Mouse (Mus musculus) heart, embryonic 13.5 days (tissue): ENCODE measurements around the gene Arrb1. TPM values are rescaled to one million over a fixed set of nuclear protein-coding genes. Genes with fewer than 3 reads are reported as not detected.
A peak's percentile ranks its signal among the peaks of the same experiment; 100 is the strongest.

ENCODE experiments used
- ATAC-seq: fragments of 200-750 bp; cut with Nextera tagmentation; 2 replicates; pipeline ENCODE4 v1.8.0; 2017; ENCODE audit warnings: moderate TSS enrichment; ENCODE audit not compliant: insufficient number of reproducible peaks, low FRiP score, low TSS enrichment; ENCODE audit errors: extremely low read depth
- H3K27ac ChIP-seq: fragments of 300-500 bp; sonication (generic); replicated peaks from 2 replicates; pipeline ENCODE4 v1.5.1; 2015; ENCODE audit warnings: moderate library complexity, mild to moderate bottlenecking, inconsistent platforms
- H3K27me3 ChIP-seq: fragments of 300-500 bp; sonication (generic); replicated peaks from 2 replicates; pipeline ENCODE4 v1.6.1; 2015; ENCODE audit warnings: mild to moderate bottlenecking, inconsistent platforms
- H3K36me3 ChIP-seq: fragments of 300-500 bp; sonication (generic); 2 replicates; pipeline ENCODE4 v1.6.1; 2015; ENCODE audit warnings: mild to moderate bottlenecking, inconsistent platforms
- H3K4me1 ChIP-seq: fragments of 300-500 bp; sonication (generic); 2 replicates; pipeline ENCODE4 v1.6.1; 2015; ENCODE audit warnings: inconsistent platforms
- H3K4me2 ChIP-seq: fragments of 300-500 bp; sonication (generic); 2 replicates; pipeline ENCODE4 v1.6.1; 2015; ENCODE audit warnings: inconsistent platforms, mild to moderate bottlenecking, moderate library complexity
- H3K4me3 ChIP-seq: fragments of 300-500 bp; sonication (generic); 2 replicates; pipeline ENCODE4 v1.5.1; 2015; ENCODE audit warnings: moderate library complexity, mild to moderate bottlenecking, inconsistent platforms
- H3K9ac ChIP-seq: fragments of 300-500 bp; sonication (generic); 2 replicates; pipeline ENCODE4 v1.6.1; 2015; ENCODE audit warnings: inconsistent platforms, mild to moderate bottlenecking, moderate library complexity
- H3K9me3 ChIP-seq: fragments of 300-500 bp; sonication (generic); 2 replicates; pipeline ENCODE4 v1.6.1; 2016; ENCODE audit warnings: inconsistent platforms
- WGBS: fragments of 180-500 bp; shearing (Covaris S2); methylation state at CpG from one replicate; pipeline ENCODE4 v1.1.7; 2015; ENCODE audit warnings: mixed read lengths; 5-methylcytosine and 5-hydroxymethylcytosine counted together
- polyA plus RNA-seq: library from polyadenylated mRNA; unstranded; fragments of >200 nt; fragmentation: Nextera tagmentation; extraction: Ambion mirVana; gene quantifications from 2 replicates; pipeline ENCODE4 v1.2.1, GENCODE M21; 2015

The Arrb1 gene
- polyA plus RNA-seq, 1 experiment from 2014 or later: 6.8 TPM

- no peak; the same call in 1 of the 2 replicates for ATAC-seq
- H3K27me3 ChIP-seq: peaks cover 13% of the 10 kb centered on the region
- peak overlapping the region; percentile 37; the same call in 1 of the 2 replicates for H3K27ac ChIP-seq
- 27% methylated on average over 6 of the region's 6 CpGs for WGBS
- 0 out of 2 replicates have a peak overlapping the region, but pooled peaks have one; percentile 27 for H3K4me2 ChIP-seq
- H3K4me1 ChIP-seq: peaks cover 27% of the 10 kb centered on the region
- H3K9me3 ChIP-seq: no peaks in the 10 kb centered on the region
- no peak overlapping the region for H3K4me3 ChIP-seq
- H3K36me3 ChIP-seq: peaks cover 9% of the 10 kb centered on the region
- no peak overlapping the region for H3K9ac ChIP-seq
Measured at GRCm38 (mm10) chr7:99580247-99580646, 45.0 kb downstream of the Arrb1 start.

GRCm38 (mm10) chr7:99582306-99582705, 47.0 kb downstream of the Arrb1 start:
- 48% methylated on average over 7 of the region's 7 CpGs for WGBS
- no peak for ATAC-seq
- no peak overlapping the region for H3K4me2 ChIP-seq

GRCm38 (mm10) chr7:99582867-99583266, 47.6 kb downstream of the Arrb1 start:
- Histone ChIP-seq H3K4me2 (no peak overlapping the region), H3K9me3 (no peaks in the 10 kb centered on the region), H3K9ac (no peak overlapping the region), H3K4me3 (no peak overlapping the region), H3K27ac (no peak overlapping the region), H3K4me1 (peaks cover 27% of the 10 kb centered on the region), H3K36me3 (peaks cover 21% of the 10 kb centered on the region), H3K27me3 (peaks cover 13% of the 10 kb centered on the region)
- no peak for ATAC-seq
- WGBS: 56% methylated on average over 4 of the region's 4 CpGs

More at GRCm38 (mm10) chr7:99582306-99582705, 47.0 kb downstream of the Arrb1 start:
- peaks cover 13% of the 10 kb centered on the region for H3K27me3 ChIP-seq
- H3K9ac ChIP-seq: no peak overlapping the region
- no peak overlapping the region for H3K27ac ChIP-seq
- H3K36me3 ChIP-seq: peaks cover 20% of the 10 kb centered on the region
- H3K9me3 ChIP-seq: no peaks in the 10 kb centered on the region
- H3K4me3 ChIP-seq: no peak overlapping the region
- H3K4me1 ChIP-seq: peaks cover 27% of the 10 kb centered on the region

- no peak overlapping the region for H3K9ac ChIP-seq
- peaks cover 28% of the 10 kb centered on the region for H3K36me3 ChIP-seq
- peaks cover 13% of the 10 kb centered on the region for H3K27me3 ChIP-seq
- WGBS: 65% methylated on average over 5 of the region's 5 CpGs
- H3K4me2 ChIP-seq: no peak overlapping the region
- no peak overlapping the region for H3K4me3 ChIP-seq
- H3K27ac ChIP-seq: no peak overlapping the region
- ATAC-seq: no peak
- H3K9me3 ChIP-seq: no peaks in the 10 kb centered on the region
- H3K4me1 ChIP-seq: peaks cover 27% of the 10 kb centered on the region
Measured at GRCm38 (mm10) chr7:99583625-99584024, 48.4 kb downstream of the Arrb1 start.

- peaks cover 43% of the 10 kb centered on the region for H3K36me3 ChIP-seq
- no peak overlapping the region for H3K9ac ChIP-seq
- no peak overlapping the region for H3K27ac ChIP-seq
- ATAC-seq: no peak
- no peaks in the 10 kb centered on the region for H3K9me3 ChIP-seq
- no peaks in the 10 kb centered on the region for H3K27me3 ChIP-seq
- 90% methylated on average over 8 of the region's 8 CpGs for WGBS
- no peak overlapping the region for H3K4me3 ChIP-seq
- H3K4me2 ChIP-seq: no peak overlapping the region
- peaks cover 13% of the 10 kb centered on the region; the same call in 1 of the 2 replicates for H3K4me1 ChIP-seq
Measured at GRCm38 (mm10) chr7:99585976-99586375, 50.7 kb downstream of the Arrb1 start.

DNA sequence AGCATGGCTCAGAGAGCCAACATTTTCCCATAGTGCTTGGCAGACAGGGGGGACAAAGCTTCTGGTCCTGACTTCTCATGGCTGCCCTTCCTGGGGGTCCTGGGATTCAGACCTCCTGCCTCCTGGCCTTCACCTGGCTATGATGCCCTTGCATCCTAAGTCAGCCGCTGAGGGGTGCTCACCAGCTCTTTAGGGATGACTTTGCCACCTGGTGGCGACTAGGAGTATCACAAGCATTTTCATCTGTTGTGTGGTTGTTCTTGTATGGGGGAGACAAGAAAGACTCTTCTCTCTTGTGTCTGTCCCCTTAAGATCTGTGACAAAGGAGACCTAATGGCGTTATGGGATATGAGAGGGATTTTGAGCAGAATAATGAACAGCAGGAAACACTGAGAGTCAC, 54.8 kb downstream of the Arrb1 start:
- Histone ChIP-seq H3K4me1 (peaks cover 18% of the 10 kb centered on the region), H3K36me3 (peaks cover 75% of the 10 kb centered on the region), H3K9ac (no peak overlapping the region), H3K4me3 (no peak overlapping the region), H3K4me2 (no peak overlapping the region), H3K27ac (no peak overlapping the region), H3K27me3 (no peaks in the 10 kb centered on the region), H3K9me3 (no peaks in the 10 kb centered on the region)
- ATAC-seq: no peak
- 11% methylated on average over 3 of the region's 3 CpGs for WGBS

GRCm38 (mm10) chr7:99590646-99591045, 55.4 kb downstream of the Arrb1 start:
- WGBS: 78% methylated on average over 5 of the region's 5 CpGs
- H3K9me3 ChIP-seq: no peaks in the 10 kb centered on the region
- ATAC-seq: no peak
- H3K27ac ChIP-seq: no peak overlapping the region
- no peak overlapping the region for H3K4me3 ChIP-seq
- H3K36me3 ChIP-seq: peaks cover 75% of the 10 kb centered on the region
- H3K4me1 ChIP-seq: peaks cover 18% of the 10 kb centered on the region
- no peak overlapping the region for H3K9ac ChIP-seq
- H3K27me3 ChIP-seq: no peaks in the 10 kb centered on the region
- no peak overlapping the region for H3K4me2 ChIP-seq

- 88% methylated on average over 3 of the region's 3 CpGs for WGBS
- no peak for ATAC-seq
- Histone ChIP-seq H3K4me3 (no peak overlapping the region), H3K4me2 (no peak overlapping the region), H3K9me3 (no peaks in the 10 kb centered on the region), H3K27ac (no peak overlapping the region), H3K27me3 (no peaks in the 10 kb centered on the region), H3K9ac (no peak overlapping the region), H3K4me1 (peaks cover 18% of the 10 kb centered on the region), H3K36me3 (peaks cover 84% of the 10 kb centered on the region)
Measured at GRCm38 (mm10) chr7:99592669-99593068, 57.4 kb downstream of the Arrb1 start.

GRCm38 (mm10) chr7:99593868-99594803, 58.9 kb downstream of the Arrb1 start:
- WGBS: 72% methylated on average over 15 of the region's 15 CpGs
- ATAC-seq: peak; percentile 82
- Histone ChIP-seq H3K27ac (peak overlapping the region; percentile 50), H3K9ac (peak overlapping the region; percentile 0; the same call in 1 of the 2 replicates), H3K9me3 (no peaks in the 10 kb centered on the region), H3K4me2 (peak overlapping the region; percentile 43), H3K36me3 (peaks cover 83% of the 10 kb centered on the region), H3K4me1 (peaks cover 18% of the 10 kb centered on the region), H3K4me3 (peak overlapping the region; percentile 29), H3K27me3 (no peaks in the 10 kb centered on the region)

DNA sequence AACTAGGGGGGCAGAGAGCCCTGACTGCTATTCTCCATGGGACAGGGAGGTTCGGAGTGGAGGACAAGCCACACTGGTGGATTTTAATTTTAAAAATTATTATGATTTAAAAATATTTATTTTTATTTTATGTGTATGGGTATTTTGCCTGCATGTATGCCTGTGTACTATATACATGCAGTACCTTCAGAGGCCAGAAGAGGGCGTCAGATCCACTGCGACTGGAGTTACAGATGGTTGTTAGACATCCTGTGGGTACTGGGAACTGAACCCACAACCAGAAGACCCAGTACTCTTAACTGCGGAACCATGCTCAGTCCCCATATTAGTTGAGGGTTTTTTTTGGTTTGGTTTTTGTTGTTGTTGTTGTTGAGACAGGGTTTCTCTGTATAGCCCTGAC, 63.5 kb downstream of the Arrb1 start:
- Histone ChIP-seq H3K9me3 (no peaks in the 10 kb centered on the region), H3K27ac (no peak overlapping the region), H3K36me3 (peaks cover 88% of the 10 kb centered on the region), H3K4me2 (no peak overlapping the region), H3K4me3 (no peak overlapping the region), H3K4me1 (peaks cover 8% of the 10 kb centered on the region), H3K9ac (no peak overlapping the region), H3K27me3 (no peaks in the 10 kb centered on the region)
- no peak for ATAC-seq
- 71% methylated on average over 4 of the region's 4 CpGs for WGBS

DNA sequence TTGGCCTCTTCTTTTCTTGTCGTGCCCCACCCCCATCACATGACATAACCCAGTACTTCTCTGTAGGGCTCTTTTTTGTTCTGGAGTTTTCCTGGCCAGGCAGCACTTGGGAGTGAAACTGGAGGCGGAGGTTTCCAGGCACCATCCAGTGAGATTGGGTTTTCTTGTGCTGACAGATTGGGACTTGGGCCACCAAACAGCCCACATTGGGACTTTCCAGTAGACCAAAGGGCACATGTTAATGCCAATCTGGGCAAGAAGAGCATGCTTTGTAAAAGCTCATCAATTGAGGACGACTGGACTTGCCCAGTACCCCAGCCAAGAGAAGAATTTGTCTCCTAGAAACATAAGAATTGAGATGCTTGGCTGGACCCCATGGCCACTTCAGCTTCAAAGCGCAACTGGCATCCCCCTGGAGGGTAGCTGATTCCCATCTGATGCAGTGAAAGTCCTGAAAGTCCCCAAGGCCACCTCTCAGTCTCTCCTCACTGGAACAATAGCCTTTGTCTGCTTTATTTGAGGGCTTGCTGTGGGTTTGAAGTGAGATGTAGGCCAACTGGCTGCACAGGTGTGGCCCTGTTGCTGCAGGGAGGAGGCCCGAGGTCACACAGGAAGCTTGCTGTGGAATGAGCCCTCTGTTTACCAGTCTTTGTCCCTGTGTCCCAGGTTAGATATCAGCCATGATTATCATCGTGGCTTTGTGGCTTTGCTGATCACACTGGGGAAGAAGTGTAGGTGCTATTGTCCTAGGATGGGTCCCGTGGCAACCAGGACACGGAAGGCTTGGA, 68.8 kb downstream of the Arrb1 start:
- no peak overlapping the region for H3K4me2 ChIP-seq
- peaks cover 51% of the 10 kb centered on the region for H3K36me3 ChIP-seq
- 83% methylated on average over 8 of the region's 8 CpGs for WGBS

More for the DNA sequence above, 68.8 kb downstream of the Arrb1 start:
- Histone ChIP-seq H3K27ac (no peak overlapping the region), H3K27me3 (no peaks in the 10 kb centered on the region), H3K4me1 (no peaks in the 10 kb centered on the region), H3K9me3 (no peaks in the 10 kb centered on the region), H3K4me3 (no peak overlapping the region), H3K9ac (no peak overlapping the region)
- ATAC-seq: no peak
